Mouse (Mus musculus) CH12.LX (cell line): ENCODE data around the gene Mettl23. TPM values are rescaled to one million over a fixed set of nuclear protein-coding genes. Genes with fewer than 3 reads are reported as not detected.

ENCODE experiments used
- DNase-seq: peaks from one replicate; pipeline ENCODE4 v3.0.0-alpha.2; 2013; ENCODE audit errors: extremely low read depth
- H3K27ac ChIP-seq: 2 replicates; pipeline ENCODE4 v1.5.1; 2012; ENCODE audit warnings: low read depth, mild to moderate bottlenecking, control low read depth, moderate library complexity; ENCODE audit not compliant: insufficient read depth
- H3K27me3 ChIP-seq: replicated peaks from 2 replicates; pipeline ENCODE3; 2012; ENCODE audit warnings: inconsistent platforms
- H3K36me3 ChIP-seq, 2 experiments: replicated peaks in 1 of 2; 2 replicates each; pipeline versions ENCODE3 to v1.6.1; 2012; ENCODE audit warnings: inconsistent platforms in 1 of 2, low read length in 1 of 2, mild to moderate bottlenecking in 1 of 2, mixed read lengths in 1 of 2, moderate library complexity in 1 of 2; ENCODE audit not compliant: control insufficient read depth in 1 of 2, insufficient read depth in 1 of 2
- H3K4me1 ChIP-seq, 2 experiments: 2 replicates each; pipeline ENCODE4 v1.6.1; 2012; ENCODE audit warnings: inconsistent platforms in 1 of 2, moderate library complexity in 1 of 2; ENCODE audit not compliant: insufficient read depth in 2 of 2, control insufficient read depth in 1 of 2
- H3K4me2 ChIP-seq: 2 replicates; pipeline ENCODE4 v1.6.1; 2012; ENCODE audit warnings: low read depth, mild to moderate bottlenecking, control low read depth; ENCODE audit not compliant: poor library complexity, insufficient read depth, severe bottlenecking
- H3K4me3 ChIP-seq, 3 experiments: fragments of 150-350 bp in 1 of 3; sonication (generic) in 1 of 3; replicated peaks in 1 of 3; 2 replicates each; pipeline versions ENCODE3 to v1.5.1; 2011 to 2012; ENCODE audit warnings: low read depth in 2 of 3, low read length in 2 of 3, mild to moderate bottlenecking in 2 of 3, moderate library complexity in 2 of 3, control low read depth in 1 of 3, improper control_type of control experiment in 1 of 3, inconsistent platforms in 1 of 3, mixed read lengths in 1 of 3; ENCODE audit not compliant: poor library complexity in 1 of 3
- H3K79me2 ChIP-seq: replicated peaks from 2 replicates; pipeline ENCODE4 v1.6.1; 2012; ENCODE audit warnings: mild to moderate bottlenecking, moderate library complexity; ENCODE audit not compliant: control insufficient read depth, poor library complexity, insufficient read depth, severe bottlenecking; ENCODE audit errors: extremely low read depth
- H3K9ac ChIP-seq: 2 replicates; pipeline ENCODE4 v1.6.1; 2012; ENCODE audit warnings: low read depth, mild to moderate bottlenecking, control low read depth, moderate library complexity; ENCODE audit not compliant: insufficient read depth
- H3K9me3 ChIP-seq: replicated peaks from 2 replicates; pipeline ENCODE3; 2012; ENCODE audit warnings: low read length, inconsistent platforms, mixed read lengths
- BHLHE40 ChIP-seq: IDR thresholded peaks from 2 replicates; pipeline ENCODE4 v1.6.1; 2011; ENCODE audit warnings: mild to moderate bottlenecking, low read depth, low read length, improper control_type of control experiment
- E2F4 ChIP-seq: IDR thresholded peaks from 2 replicates; pipeline ENCODE4 v1.6.1; 2011; ENCODE audit warnings: low read depth, low read length, improper control_type of control experiment; ENCODE audit not compliant: insufficient replicate concordance
- ELF1 ChIP-seq: IDR thresholded peaks from 2 replicates; pipeline ENCODE4 v1.6.1; 2014; ENCODE audit warnings: low read depth, mild to moderate bottlenecking, inconsistent platforms, low read length, improper control_type of control experiment
- EP300 ChIP-seq: IDR thresholded peaks from 2 replicates; pipeline ENCODE4 v1.6.1; 2011; ENCODE audit warnings: low read length, improper control_type of control experiment
- GABPA ChIP-seq: IDR thresholded peaks from 2 replicates; pipeline ENCODE4 v1.6.1; 2012; ENCODE audit warnings: low read depth, low read length, improper control_type of control experiment, inconsistent platforms; ENCODE audit not compliant: insufficient replicate concordance
- IRF4 ChIP-seq: IDR thresholded peaks from 2 replicates; pipeline ENCODE4 v1.6.1; 2014; ENCODE audit warnings: low read depth, mild to moderate bottlenecking, inconsistent platforms, low read length, improper control_type of control experiment
- JUN ChIP-seq: IDR thresholded peaks from 2 replicates; pipeline ENCODE4 v1.6.1; 2011; ENCODE audit warnings: low read depth, mild to moderate bottlenecking, low read length, improper control_type of control experiment, moderate library complexity; ENCODE audit not compliant: insufficient read depth
- JUND ChIP-seq: conservative IDR thresholded peaks from 2 replicates; pipeline ENCODE4 v1.6.1; 2011; ENCODE audit warnings: low read depth, low read length, improper control_type of control experiment
- KAT2A ChIP-seq: IDR thresholded peaks from 2 replicates; pipeline ENCODE4 v1.6.1; 2012; ENCODE audit warnings: low read length, improper control_type of control experiment, inconsistent platforms; ENCODE audit not compliant: insufficient replicate concordance
- MYC ChIP-seq: IDR thresholded peaks from 2 replicates; pipeline ENCODE4 v1.6.1; 2011; ENCODE audit warnings: low read depth, mild to moderate bottlenecking, improper control_type of control experiment, low read length
- NELFE ChIP-seq: IDR thresholded peaks from 2 replicates; pipeline ENCODE4 v1.6.1; 2011; ENCODE audit warnings: low read depth, low read length, improper control_type of control experiment
- NRF1 ChIP-seq: IDR thresholded peaks from 2 replicates; pipeline ENCODE4 v1.6.1; 2014; ENCODE audit warnings: low read depth, mild to moderate bottlenecking, inconsistent platforms, low read length, improper control_type of control experiment, moderate library complexity
- POLR2AphosphoS2 ChIP-seq: IDR thresholded peaks from 2 replicates; pipeline ENCODE4 v1.6.1; 2011; ENCODE audit warnings: low read depth, low read length, improper control_type of control experiment
- RAD21 ChIP-seq: IDR thresholded peaks from 2 replicates; pipeline ENCODE4 v1.6.1; 2011; ENCODE audit warnings: low read depth, mild to moderate bottlenecking, low read length, improper control_type of control experiment, moderate library complexity
- SIN3A ChIP-seq: IDR thresholded peaks from 2 replicates; pipeline ENCODE4 v1.6.1; 2012; ENCODE audit warnings: low read length, improper control_type of control experiment, inconsistent platforms
- TBP ChIP-seq: conservative IDR thresholded peaks from 2 replicates; pipeline ENCODE4 v1.6.1; 2011; ENCODE audit warnings: low read depth, low read length, improper control_type of control experiment
- TCF12 ChIP-seq: IDR thresholded peaks from 2 replicates; pipeline ENCODE4 v1.6.1; 2014; ENCODE audit warnings: low read depth, mild to moderate bottlenecking, inconsistent platforms, low read length, improper control_type of control experiment
- UBTF ChIP-seq: IDR thresholded peaks from 2 replicates; pipeline ENCODE4 v1.6.1; 2012; ENCODE audit warnings: low read depth, mild to moderate bottlenecking, inconsistent platforms, low read length, improper control_type of control experiment, moderate library complexity
- dilution Hi-C: fragments of 300-500 bp; cut with MboI; formaldehyde crosslinking; loops from 2 replicates; pipeline ENCODE4 v1.14.3; 2020; ENCODE audit warnings: low sequenced_read_pairs; ENCODE audit not compliant: extremely low pct_unique_long_range_greater_than_20kb, extremely low pct_ligation_motif_present
- in situ Hi-C: fragments of 300-500 bp; cut with MboI; formaldehyde crosslinking; loops from 3 replicates; pipeline ENCODE4 v1.14.3; 2019; ENCODE audit warnings: low sequenced_read_pairs, low pct_ligation_motif_present, low pct_unique_long_range_greater_than_20kb, mixed read lengths
- polyA plus RNA-seq: library from polyadenylated mRNA; unstranded; fragments of >175 nt; gene quantifications from 2 replicates; pipeline ENCODE4 v1.2.1, GENCODE M21; 2012; ENCODE audit warnings: low read depth; ENCODE audit not compliant: insufficient read length
- total RNA-seq, 2 experiments: library from RNA; depleted of rRNA; stranded (reverse); fragments of 300-350 nt in 1 of 2; fragments of >200 nt in 1 of 2; gene quantifications; 2 replicates each; pipeline ENCODE4 v1.2.3; 2012 to 2014

Mettl23 gene
- total and polyA plus RNA-seq, 3 experiments = 44.5 to 64.9 (median 63.7) TPM

DNA sequence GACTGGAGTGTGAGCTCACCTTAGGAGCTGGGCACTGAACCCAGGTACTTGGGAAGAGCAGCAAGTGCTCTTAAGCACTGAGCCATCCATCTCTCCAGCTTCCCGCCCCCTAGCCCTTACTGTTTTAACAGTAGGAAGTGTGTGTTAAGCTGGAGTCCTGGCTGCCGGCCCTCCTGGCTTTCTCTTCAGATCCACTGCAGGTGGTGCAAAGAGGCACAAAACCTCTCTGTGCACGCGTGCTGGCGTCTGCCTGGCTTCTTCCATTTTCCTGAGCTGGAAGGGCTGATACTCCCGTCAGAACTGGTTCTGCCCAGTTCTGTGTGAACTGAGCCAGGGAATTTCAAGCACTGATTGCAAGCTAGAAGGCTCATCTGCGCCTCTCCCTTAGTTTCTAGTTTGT, 37.8 kb downstream of the Mettl23 start:
- no peaks in the 10 kb centered on the region for H3K79me2 ChIP-seq
- H3K4me1 ChIP-seq = peaks cover under 1 to 7% of the 10 kb centered on the region in 2 experiments; a peak in 1 of 4 replicates
- no peak overlapping the region for H3K4me3 ChIP-seq
- no peak overlapping the region for H3K4me2 ChIP-seq
- peaks cover 10% of the 10 kb centered on the region for H3K27me3 ChIP-seq
- no peak overlapping the region for H3K27ac ChIP-seq
- no peak for DNase-seq
- TF ChIP-seq NELFE (no peak), POLR2AphosphoS2 (no peak), RAD21 (no peak), GABPA (no peak), ELF1 (no peak), JUN (no peak), NRF1 (no peak), KAT2A (no peak), EP300 (no peak), UBTF (no peak), TBP (no peak), SIN3A (no peak), IRF4 (no peak), TCF12 (no peak), MYC (no peak), E2F4 (no peak)
- no peaks in the 10 kb centered on the region for H3K9me3 ChIP-seq
- no peak overlapping the region for H3K9ac ChIP-seq
- dilution Hi-C loops = no loop called here
- H3K36me3 ChIP-seq = peaks cover 0 to 2% of the 10 kb centered on the region in 2 experiments
- in situ Hi-C loops = loop anchor here (10.0 kb wide), 1 partner anchor 294 kb away; no protein-coding TSS in a partner anchor

DNA sequence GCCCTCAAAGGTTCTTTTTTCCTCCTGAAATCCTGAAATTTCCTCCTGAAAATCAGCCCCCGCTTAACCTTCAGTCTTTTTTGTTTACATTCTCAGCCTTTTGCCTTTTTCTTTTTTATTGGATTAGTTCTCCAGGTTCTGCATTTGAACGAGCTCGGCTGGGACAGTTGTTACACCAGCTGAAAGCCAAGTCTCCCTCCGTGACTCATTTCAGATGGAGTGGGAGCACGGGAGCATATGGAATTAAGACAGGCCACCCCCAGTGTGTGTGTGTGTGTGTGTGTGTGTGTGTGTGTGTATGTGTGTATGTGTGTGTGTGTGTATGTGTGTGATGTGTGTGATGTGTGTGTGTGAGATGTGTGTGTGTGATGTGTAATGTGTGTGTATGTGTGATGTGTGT, 38.4 kb downstream of the Mettl23 start:
- Histone ChIP-seq H3K79me2 (no peaks in the 10 kb centered on the region), H3K9ac (no peak overlapping the region), H3K36me3 (no peaks in the 10 kb centered on the region), H3K27me3 (peaks cover 14% of the 10 kb centered on the region), H3K4me1 (peaks cover 5 to 13% of the 10 kb centered on the region in 2 experiments; a peak in 3 of 4 replicates), H3K4me2 (no peak overlapping the region), H3K27ac (no peak overlapping the region)
- DNase-seq = no peak
- dilution Hi-C loops = no loop called here
- in situ Hi-C loops = loop anchor here (10.0 kb wide), 1 partner anchor 293 kb away; no protein-coding TSS in a partner anchor
- TF ChIP-seq BHLHE40 (no peak), JUN (no peak), JUND (no peak), IRF4 (no peak)
- TF ChIP-seq, all 38 proteins: peak for 0
- H3K4me3 ChIP-seq = no peak overlapping the region
- H3K9me3 ChIP-seq = no peaks in the 10 kb centered on the region
